Comparison of ENCODE assay signal across 21 mouse cellular contexts in the genomic region with DNA sequence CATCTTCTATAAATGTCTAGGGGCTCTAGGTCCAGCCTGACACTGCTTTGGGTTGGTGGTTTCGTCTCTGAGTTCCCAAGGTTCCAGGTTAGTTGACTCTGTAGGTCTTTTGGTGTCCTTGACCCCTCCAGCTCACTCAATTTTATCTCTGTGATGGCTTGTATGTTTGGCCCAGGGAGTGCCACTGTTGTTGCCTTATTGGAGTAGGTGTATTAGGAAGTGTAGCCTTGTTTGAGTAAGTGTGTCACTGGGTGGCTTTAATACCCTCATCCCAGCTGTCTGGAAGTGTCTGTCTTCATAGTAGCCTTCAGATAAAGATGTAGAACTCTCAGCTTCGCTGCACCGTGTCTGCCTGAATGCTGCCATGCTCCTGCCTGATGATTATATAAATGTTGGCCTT. TPM values are rescaled to one million over a fixed set of nuclear protein-coding genes. Genes with fewer than 3 reads are reported as not detected.
DNase-seq lines count a peak whose midpoint lies in the region; ATAC-seq lines count a peak whose summit lies in the region.
"Had no signal": no experiment of that assay in that cellular context is flagged by ENCODE, and none has a peak within 500 bp of the region (broad histone marks: within the 10 kb centered on the region; RNA-seq: fewer than 3 reads in every experiment).

No protein-coding gene starts in this region.

- DNase-seq in heart, adult 11 months, result peak; percentile 76
- no peak for DNase-seq in heart, adult 8-10 months (ENCODE audit: low spot score)
- no peak for DNase-seq in lung, postnatal 36 days
- DNase-seq: adrenal gland, postnatal 14 days; cerebellum, adult 11-12 months; cerebellum, adult 9-10 months; cerebellum, postnatal 25 days; gastrocnemius, postnatal 10 days; kidney, adult 2 months had no signal

- H3K36me3 ChIP-seq in heart, embryonic 13.5 days, result peaks cover 16% of the 10 kb centered on the region
- no peaks in the 10 kb centered on the region for H3K36me3 ChIP-seq in heart, embryonic 11.5 days (ENCODE audit: control insufficient read depth, insufficient read depth, low read length)
- H3K36me3 ChIP-seq in hindbrain, embryonic 15.5 days, result no peaks in the 10 kb centered on the region
- no peaks in the 10 kb centered on the region for H3K36me3 ChIP-seq in hindbrain, embryonic 16.5 days (ENCODE audit: control insufficient read depth, insufficient read depth, low read length)
- H3K36me3 ChIP-seq: hindbrain, embryonic 13.5 days had no signal

- WGBS in heart, embryonic 13.5 days, result 77% methylated on average over 3 of the region's 3 CpGs
- WGBS in heart, embryonic 11.5 days (ENCODE audit: insufficient replicate concordance), result 87% methylated on average over 3 of the region's 3 CpGs
- WGBS in hindbrain, embryonic 15.5 days, result 98% methylated on average over 3 of the region's 3 CpGs
- 95% methylated on average over 3 of the region's 3 CpGs for WGBS in hindbrain, embryonic 16.5 days

- H3K9ac ChIP-seq in heart, embryonic 13.5 days, result no peak overlapping the region
- no peak overlapping the region for H3K9ac ChIP-seq in heart, embryonic 11.5 days (ENCODE audit: low read depth, low read length)
- no peak overlapping the region for H3K9ac ChIP-seq in hindbrain, embryonic 15.5 days
- no peak overlapping the region for H3K9ac ChIP-seq in hindbrain, embryonic 16.5 days (ENCODE audit: low read depth, low read length)
- H3K9ac ChIP-seq: embryonic facial prominence, embryonic 12.5 days; forebrain, embryonic 13.5 days; hindbrain, embryonic 13.5 days; kidney, embryonic 15.5 days had no signal

- no peaks in the 10 kb centered on the region for H3K27me3 ChIP-seq in heart, embryonic 13.5 days (replicated peaks)
- H3K27me3 ChIP-seq in heart, embryonic 11.5 days (ENCODE audit: control insufficient read depth, insufficient read depth, low read length), result no peaks in the 10 kb centered on the region
- H3K27me3 ChIP-seq in hindbrain, embryonic 15.5 days, result no peaks in the 10 kb centered on the region
- no peaks in the 10 kb centered on the region for H3K27me3 ChIP-seq in hindbrain, embryonic 16.5 days (replicated peaks; ENCODE audit: control insufficient read depth, insufficient read depth, low read length)
- H3K27me3 ChIP-seq: CH12.LX; embryonic facial prominence, embryonic 12.5 days; forebrain, embryonic 13.5 days; hindbrain, embryonic 13.5 days; kidney, embryonic 15.5 days; Patski had no signal

- H3K27ac ChIP-seq in heart, embryonic 13.5 days (replicated peaks), result peak overlapping the region; percentile 51
- no peak overlapping the region for H3K27ac ChIP-seq in heart, embryonic 11.5 days (ENCODE audit: low read depth, low read length)
- no peak overlapping the region for H3K27ac ChIP-seq in hindbrain, embryonic 15.5 days (replicated peaks)
- no peak overlapping the region for H3K27ac ChIP-seq in hindbrain, embryonic 16.5 days (ENCODE audit: low read depth, low read length)
- H3K27ac ChIP-seq: embryonic facial prominence, embryonic 12.5 days; forebrain, embryonic 13.5 days; hindbrain, embryonic 13.5 days; kidney, embryonic 15.5 days had no signal

- no peaks in the 10 kb centered on the region for H3K9me3 ChIP-seq in heart, embryonic 13.5 days
- H3K9me3 ChIP-seq in heart, embryonic 11.5 days (replicated peaks; ENCODE audit: control insufficient read depth, low read length), result no peaks in the 10 kb centered on the region
- no peaks in the 10 kb centered on the region for H3K9me3 ChIP-seq in hindbrain, embryonic 15.5 days
- H3K9me3 ChIP-seq in hindbrain, embryonic 16.5 days (ENCODE audit: control insufficient read depth, low read length), result no peaks in the 10 kb centered on the region
- H3K9me3 ChIP-seq: embryonic facial prominence, embryonic 12.5 days; forebrain, embryonic 13.5 days; hindbrain, embryonic 13.5 days; kidney, embryonic 15.5 days had no signal

- H3K4me3 ChIP-seq in heart, embryonic 13.5 days, result no peak overlapping the region
- no peak overlapping the region for H3K4me3 ChIP-seq in heart, embryonic 11.5 days (ENCODE audit: low read depth, low read length)
- no peak overlapping the region for H3K4me3 ChIP-seq in hindbrain, embryonic 15.5 days
- no peak overlapping the region for H3K4me3 ChIP-seq in hindbrain, embryonic 16.5 days (ENCODE audit: low read length)
- H3K4me3 ChIP-seq: embryonic facial prominence, embryonic 12.5 days; forebrain, embryonic 13.5 days; hindbrain, embryonic 13.5 days; kidney, embryonic 15.5 days had no signal

- H3K4me2 ChIP-seq in heart, embryonic 13.5 days, result no peak overlapping the region
- no peak overlapping the region for H3K4me2 ChIP-seq in heart, embryonic 11.5 days
- no peak overlapping the region for H3K4me2 ChIP-seq in hindbrain, embryonic 15.5 days
- H3K4me2 ChIP-seq in hindbrain, embryonic 16.5 days (ENCODE audit: low read length), result no peak overlapping the region
- H3K4me2 ChIP-seq: embryonic facial prominence, embryonic 12.5 days; forebrain, embryonic 13.5 days; hindbrain, embryonic 13.5 days; kidney, embryonic 15.5 days had no signal

- ATAC-seq in heart, embryonic 13.5 days (ENCODE audit: extremely low read depth, insufficient number of reproducible peaks, low FRiP score, low TSS enrichment), result no peak
- ATAC-seq in heart, embryonic 11.5 days (replicated peaks; ENCODE audit: insufficient number of reproducible peaks, low FRiP score, low TSS enrichment), result no peak
- 0 out of 2 replicates have a peak, but pooled peaks have one; percentile 30 for ATAC-seq in hindbrain, embryonic 15.5 days (ENCODE audit: low FRiP score, low read depth)
- ATAC-seq in hindbrain, embryonic 16.5 days, result no peak
- ATAC-seq: activated CD4-positive, CD25-positive, alpha-beta regulatory T cell, adult 4 months; forebrain, embryonic 13.5 days; intestine, embryonic 16.5 days; Patski had no signal

- H3K4me1 ChIP-seq in heart, embryonic 13.5 days, result peaks cover 30% of the 10 kb centered on the region
- H3K4me1 ChIP-seq in heart, embryonic 11.5 days (ENCODE audit: control insufficient read depth, insufficient read depth, low read length), result peaks cover 13% of the 10 kb centered on the region; the same call in 1 of the 2 replicates
- no peaks in the 10 kb centered on the region for H3K4me1 ChIP-seq in hindbrain, embryonic 15.5 days (replicated peaks)
- H3K4me1 ChIP-seq in hindbrain, embryonic 16.5 days (ENCODE audit: control insufficient read depth, insufficient read depth, low read depth, low read length), result no peaks in the 10 kb centered on the region
- H3K4me1 ChIP-seq: embryonic facial prominence, embryonic 12.5 days; hindbrain, embryonic 13.5 days had no signal

RNA-seq across cellular contexts. Expression of a gene that starts 11.1 kb away (rescaled TPM):
- 100 to 1,000 TPM; 122 to 130 (median 125) TPM for total RNA-seq in heart, adult 8-10 months (2022)
- polyA plus RNA-seq in heart, embryonic 13.5 days (2015; fragmentation: Nextera tagmentation; extraction: Ambion mirVana), result 24.0 and 25.3 TPM in 2 replicates
- polyA plus RNA-seq in heart, embryonic 11.5 days (2014; fragmentation: Nextera tagmentation; extraction: Ambion mirVana), result 39.8 and 41.7 TPM in 2 replicates
- 46.8 and 46.9 TPM in 2 replicates for polyA plus RNA-seq in hindbrain, embryonic 15.5 days (2015; fragmentation: Nextera tagmentation; extraction: Ambion mirVana)
- polyA plus RNA-seq in hindbrain, embryonic 16.5 days (2015; fragmentation: Nextera tagmentation; extraction: Ambion mirVana), result 41.3 and 45.8 TPM in 2 replicates
